Mouse (Mus musculus): ENCODE data around the gene Rtl5.

DNA sequence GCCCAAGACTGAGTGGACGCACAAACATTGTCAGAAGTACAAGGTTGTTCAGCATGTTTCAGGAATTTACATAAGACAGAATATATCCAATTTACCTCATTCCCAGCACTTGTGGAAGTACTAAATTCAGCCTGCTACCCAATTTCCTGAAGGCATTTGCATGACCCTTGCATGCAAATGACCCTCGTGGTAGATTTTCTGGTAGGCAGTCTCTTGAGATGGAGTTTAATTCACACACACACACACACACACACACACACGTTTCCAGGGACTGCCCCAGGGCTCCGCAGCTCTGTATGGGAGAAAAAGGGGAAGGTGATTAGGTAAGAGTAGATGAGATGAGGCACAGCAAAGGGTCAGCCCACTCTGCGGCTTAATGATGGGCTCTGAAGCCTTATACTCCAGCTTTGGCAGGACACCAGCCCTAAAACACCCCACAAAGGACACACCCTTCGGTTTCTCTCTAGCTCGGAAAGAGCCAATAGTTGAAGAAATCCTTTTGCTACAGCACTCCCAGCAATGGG, 23.3 kb upstream of the Rtl5 start:
- TF ChIP-seq CTCF (IDR thresholded peaks at IDR 0.05; ENCODE audit: control insufficient read depth, insufficient read depth, insufficient read length), result no peak
- TF ChIP-seq CEBPB (IDR thresholded peaks at IDR 0.05; ENCODE audit: low read depth), result no peak
- no peak for TF ChIP-seq FOSL1 (IDR thresholded peaks at IDR 0.05; ENCODE audit: insufficient read depth, low read length, poor library complexity, severe bottlenecking)

Data from C2C12 (cell line).